Mouse (Mus musculus) myocyte (in vitro differentiated cells): Measurements from ENCODE around the gene Duoxa1.

Source experiments
- E2F4 ChIP-seq: IDR thresholded peaks from one replicate; pipeline ENCODE4 v1.6.1; 2011; ENCODE audit warnings: mild to moderate bottlenecking, control low read depth, moderate library complexity; ENCODE audit not compliant: insufficient read depth
- MYOG ChIP-seq, 3 experiments: IDR thresholded peaks; one replicate each; pipeline ENCODE4 v1.6.1; 2011; ENCODE audit warnings: control low read depth in 2 of 3, low read depth in 2 of 3, mild to moderate bottlenecking in 2 of 3; ENCODE audit not compliant: insufficient read length in 2 of 3, control insufficient read depth in 1 of 3, insufficient read depth in 1 of 3
- POLR2A ChIP-seq: IDR thresholded peaks from one replicate; pipeline ENCODE4 v1.6.1; 2011; ENCODE audit warnings: low read depth, mild to moderate bottlenecking, control low read depth, moderate library complexity; ENCODE audit not compliant: insufficient read length
- TCF12 ChIP-seq: IDR thresholded peaks from one replicate; pipeline ENCODE4 v1.6.1; 2011; ENCODE audit warnings: mild to moderate bottlenecking, control low read depth; ENCODE audit not compliant: poor library complexity, insufficient read depth, severe bottlenecking
- USF1 ChIP-seq: IDR thresholded peaks from one replicate; pipeline ENCODE4 v1.6.1; 2011; ENCODE audit warnings: low read depth, mild to moderate bottlenecking, control low read depth, moderate library complexity

DNA sequence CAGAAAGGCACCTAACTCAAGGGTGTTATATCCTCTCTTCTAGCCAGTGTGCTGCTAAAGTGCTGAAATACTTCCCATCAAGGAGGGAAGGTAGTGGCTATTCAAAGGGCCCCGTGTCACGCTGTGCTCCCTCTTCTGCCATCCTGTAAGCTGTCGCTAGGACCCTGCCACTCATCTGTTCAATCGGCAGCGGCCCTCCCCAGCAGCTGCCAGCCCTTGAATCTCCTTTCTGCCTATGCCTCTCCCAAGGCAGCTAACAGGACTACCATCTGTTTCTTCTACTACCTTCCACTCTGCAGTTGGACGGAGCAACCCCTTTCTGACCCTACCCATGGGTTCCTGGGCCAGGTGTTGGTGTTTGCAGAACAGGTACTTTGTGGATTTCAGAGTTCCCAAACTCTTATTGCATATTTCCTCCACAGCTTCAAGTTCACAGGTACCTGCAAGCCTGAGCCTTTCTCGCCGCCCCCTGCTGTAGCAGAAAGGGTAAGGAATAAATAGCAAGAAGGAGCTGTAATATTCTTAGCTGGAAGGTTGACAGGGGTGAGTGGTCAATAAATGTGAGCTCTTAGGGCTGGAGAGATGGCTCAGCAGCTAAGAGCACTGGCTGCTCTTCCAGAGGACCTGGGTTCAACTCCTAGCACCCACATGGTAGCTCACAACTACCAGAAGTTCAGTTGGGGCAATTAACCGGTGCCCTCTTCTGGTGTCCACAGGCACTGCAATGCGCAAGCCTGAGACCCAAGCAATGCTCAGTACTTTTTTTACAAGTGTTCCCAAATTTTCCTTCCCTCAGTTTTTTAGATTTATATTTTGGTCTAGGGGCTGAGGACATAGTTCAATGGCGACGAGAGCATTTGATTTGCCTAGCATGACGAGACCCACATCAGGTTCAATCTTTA lies 49.3 kb upstream of the Duoxa1 start:
- no peak for TF ChIP-seq E2F4
- TF ChIP-seq USF1, result no peak
- TF ChIP-seq TCF12, result no peak
- no peak for TF ChIP-seq POLR2A
- no peak for TF ChIP-seq MYOG (IDR thresholded peaks at IDR 0.05; ENCODE audit: control insufficient read depth in 1 of 3, insufficient read depth in 1 of 3, insufficient read length in 2 of 3, low read depth in 2 of 3)
